Mouse (Mus musculus) heart, embryonic 14.5 days (tissue): ENCODE measurements at regions not wholly inside any gene's neighbourhood (a gene's known extent, or its start where the extent isn't known, plus 50 kb on each side); places are given as distances from the start of the nearest gene placed in this dataset.

ENCODE experiments used
- ATAC-seq: fragments of 200-750 bp; cut with Nextera tagmentation; 2 replicates; pipeline ENCODE4 v1.8.0; 2017; ENCODE audit warnings: low read depth, moderate TSS enrichment; ENCODE audit not compliant: insufficient number of reproducible peaks, insufficient read depth, low FRiP score
- H3K27ac ChIP-seq, 2 experiments: fragments of 200-500 bp in 1 of 2; fragments of 300-500 bp in 1 of 2; sonication (generic) in 1 of 2; replicated peaks in 1 of 2; 2 replicates each; pipeline ENCODE4 v1.5.1; 2012 to 2014; ENCODE audit warnings: low read depth in 2 of 2, low read length in 2 of 2, control low read depth in 1 of 2, mild to moderate bottlenecking in 1 of 2, mixed read lengths in 1 of 2; ENCODE audit not compliant: control insufficient read depth in 1 of 2, insufficient read depth in 1 of 2
- H3K27me3 ChIP-seq: fragments of 300-500 bp; sonication (generic); 2 replicates; pipeline ENCODE4 v1.6.1; 2014; ENCODE audit warnings: mild to moderate bottlenecking, low read length, control low read depth; ENCODE audit not compliant: control insufficient read depth, insufficient read depth
- H3K36me3 ChIP-seq: fragments of 300-500 bp; sonication (generic); 2 replicates; pipeline ENCODE4 v1.6.1; 2014; ENCODE audit warnings: mild to moderate bottlenecking, control low read depth, low read length, mixed read lengths; ENCODE audit not compliant: control insufficient read depth, insufficient read depth
- H3K4me1 ChIP-seq, 2 experiments: fragments of 200-500 bp in 1 of 2; fragments of 300-500 bp in 1 of 2; sonication (generic) in 1 of 2; 2 replicates each; pipeline ENCODE4 v1.6.1; 2012 to 2014; ENCODE audit warnings: low read length in 2 of 2, control low read depth in 1 of 2, mixed read lengths in 1 of 2; ENCODE audit not compliant: control insufficient read depth in 2 of 2, insufficient read depth in 2 of 2
- H3K4me2 ChIP-seq: fragments of 300-500 bp; sonication (generic); 2 replicates; pipeline ENCODE4 v1.6.1; 2014; ENCODE audit warnings: mild to moderate bottlenecking, low read length
- H3K4me3 ChIP-seq, 2 experiments: fragments of 200-500 bp in 1 of 2; fragments of 300-500 bp in 1 of 2; sonication (generic) in 1 of 2; 2 replicates each; pipeline ENCODE4 v1.5.1; 2012 to 2014; ENCODE audit warnings: low read length in 2 of 2, mild to moderate bottlenecking in 2 of 2, control low read depth in 1 of 2, low read depth in 1 of 2, moderate library complexity in 1 of 2; ENCODE audit not compliant: control insufficient read depth in 1 of 2, insufficient read depth in 1 of 2
- H3K9ac ChIP-seq: fragments of 300-500 bp; sonication (generic); 2 replicates; pipeline ENCODE4 v1.6.1; 2014; ENCODE audit warnings: mild to moderate bottlenecking, low read length
- H3K9me3 ChIP-seq: fragments of 300-500 bp; sonication (generic); 2 replicates; pipeline ENCODE4 v1.6.1; 2016; ENCODE audit warnings: low read length, control low read depth; ENCODE audit not compliant: control insufficient read depth
- WGBS: fragments of 180-500 bp; shearing (Covaris S2); extraction: QIAGEN DNeasy Blood & Tissue Kit; methylation state at CpG from one replicate; pipeline ENCODE4 v1.1.7; 2014; 5-methylcytosine and 5-hydroxymethylcytosine counted together

DNA sequence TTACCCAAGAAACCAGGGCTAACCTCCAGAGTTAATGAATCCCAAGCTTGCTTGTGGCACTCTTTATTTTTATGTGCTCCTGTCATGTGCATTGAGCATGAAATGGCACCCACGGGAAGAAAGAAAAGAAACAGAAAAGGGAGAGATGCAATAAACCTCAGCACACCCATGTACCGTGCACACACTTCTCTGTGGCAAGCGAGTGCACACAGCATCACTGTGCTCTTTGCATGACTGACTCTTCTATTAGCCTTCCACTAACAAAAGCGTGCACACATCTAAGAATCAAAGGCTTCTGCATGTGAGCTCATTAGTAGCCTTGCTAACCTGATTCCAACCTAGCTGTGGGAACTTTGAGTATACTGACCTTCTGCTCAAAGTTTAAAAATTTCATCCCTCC lies 330.3 kb downstream of the Mllt3 start:
- no peak overlapping the region for H3K4me2 ChIP-seq
- no peaks in the 10 kb centered on the region for H3K27me3 ChIP-seq
- no peak overlapping the region for H3K4me3 ChIP-seq
- WGBS, result 80% methylated on average over 4 of the region's 4 CpGs
- H3K9ac ChIP-seq, result no peak overlapping the region
- no peaks in the 10 kb centered on the region for H3K36me3 ChIP-seq
- no peaks in the 10 kb centered on the region; a peak in 1 of 4 replicates for H3K4me1 ChIP-seq
- ATAC-seq, result no peak
- no peak overlapping the region for H3K27ac ChIP-seq
- H3K9me3 ChIP-seq, result no peaks in the 10 kb centered on the region

GRCm38 (mm10) chr4:87702290-87702689 lies 330.9 kb downstream of the Mllt3 start:
- H3K27ac ChIP-seq, result no peak overlapping the region
- WGBS, result 74% methylated on average over 3 of the region's 3 CpGs
- ATAC-seq, result no peak
- H3K9me3 ChIP-seq, result no peaks in the 10 kb centered on the region
- no peak overlapping the region for H3K4me2 ChIP-seq
- H3K4me1 ChIP-seq, result no peaks in the 10 kb centered on the region; a peak in 1 of 4 replicates
- H3K36me3 ChIP-seq, result no peaks in the 10 kb centered on the region
- no peak overlapping the region for H3K4me3 ChIP-seq
- no peak overlapping the region for H3K9ac ChIP-seq
- no peaks in the 10 kb centered on the region for H3K27me3 ChIP-seq

GRCm38 (mm10) chr4:87701024-87701423 lies 332.1 kb downstream of the Mllt3 start:
- Histone ChIP-seq H3K9ac (no peak overlapping the region), H3K27me3 (no peaks in the 10 kb centered on the region), H3K4me1 (no peaks in the 10 kb centered on the region; a peak in 1 of 4 replicates), H3K4me3 (no peak overlapping the region), H3K9me3 (no peaks in the 10 kb centered on the region), H3K4me2 (no peak overlapping the region), H3K27ac (no peak overlapping the region), H3K36me3 (no peaks in the 10 kb centered on the region)
- ATAC-seq, result no peak
- 68% methylated on average over 4 of the region's 4 CpGs for WGBS

GRCm38 (mm10) chr4:87700508-87700907 lies 332.7 kb downstream of the Mllt3 start:
- ATAC-seq, result no peak

GRCm38 (mm10) chr4:87699586-87699985 lies 333.6 kb downstream of the Mllt3 start:
- Histone ChIP-seq H3K4me2 (no peak overlapping the region), H3K4me3 (no peak overlapping the region), H3K9me3 (no peaks in the 10 kb centered on the region), H3K27me3 (no peaks in the 10 kb centered on the region), H3K27ac (no peak overlapping the region), H3K9ac (no peak overlapping the region), H3K36me3 (no peaks in the 10 kb centered on the region), H3K4me1 (no peaks in the 10 kb centered on the region; a peak in 1 of 4 replicates)
- ATAC-seq, result no peak
- WGBS, result 39% methylated on average over 4 of the region's 4 CpGs

More at GRCm38 (mm10) chr4:87700508-87700907, 332.7 kb downstream of the Mllt3 start:
- Histone ChIP-seq H3K4me2 (no peak overlapping the region), H3K4me3 (no peak overlapping the region), H3K9ac (no peak overlapping the region), H3K9me3 (no peaks in the 10 kb centered on the region), H3K4me1 (no peaks in the 10 kb centered on the region; a peak in 1 of 4 replicates), H3K27ac (no peak overlapping the region), H3K36me3 (no peaks in the 10 kb centered on the region), H3K27me3 (no peaks in the 10 kb centered on the region)
- 87% methylated on average over 2 of the region's 2 CpGs for WGBS

GRCm38 (mm10) chr4:87698750-87699149 lies 334.4 kb downstream of the Mllt3 start:
- H3K4me2 ChIP-seq, result no peak overlapping the region
- ATAC-seq, result no peak
- no peak overlapping the region for H3K27ac ChIP-seq
- H3K4me1 ChIP-seq, result no peaks in the 10 kb centered on the region; a peak in 1 of 4 replicates
- no peak overlapping the region for H3K9ac ChIP-seq
- 56% methylated on average over 3 of the region's 3 CpGs for WGBS
- H3K4me3 ChIP-seq, result no peak overlapping the region
- no peaks in the 10 kb centered on the region for H3K36me3 ChIP-seq
- H3K9me3 ChIP-seq, result no peaks in the 10 kb centered on the region
- no peaks in the 10 kb centered on the region for H3K27me3 ChIP-seq

- no peak overlapping the region for H3K4me3 ChIP-seq
- H3K9ac ChIP-seq, result no peak overlapping the region
- H3K4me1 ChIP-seq, result no peaks in the 10 kb centered on the region; a peak in 1 of 4 replicates
- H3K9me3 ChIP-seq, result no peaks in the 10 kb centered on the region
- H3K27me3 ChIP-seq, result no peaks in the 10 kb centered on the region
- no peak overlapping the region for H3K4me2 ChIP-seq
- H3K36me3 ChIP-seq, result no peaks in the 10 kb centered on the region
- H3K27ac ChIP-seq, result no peak overlapping the region
- 66% methylated on average over 4 of the region's 4 CpGs for WGBS
- ATAC-seq, result no peak
Measured at GRCm38 (mm10) chr4:87696921-87697320, 336.2 kb downstream of the Mllt3 start.

- Histone ChIP-seq H3K9ac (no peak overlapping the region), H3K4me2 (no peak overlapping the region), H3K27ac (no peak overlapping the region), H3K4me3 (no peak overlapping the region), H3K9me3 (no peaks in the 10 kb centered on the region), H3K36me3 (no peaks in the 10 kb centered on the region), H3K27me3 (no peaks in the 10 kb centered on the region), H3K4me1 (no peaks in the 10 kb centered on the region; a peak in 1 of 4 replicates)
- ATAC-seq, result no peak
- 85% methylated on average over 5 of the region's 5 CpGs for WGBS
Measured at GRCm38 (mm10) chr4:87695811-87696210, 337.4 kb downstream of the Mllt3 start.
